Mouse (Mus musculus) MEL (cell line): Measurements from ENCODE around the gene Prrx2. TPM values are rescaled to one million over a fixed set of nuclear protein-coding genes. Genes with fewer than 3 reads are reported as not detected.

ENCODE experiments used
- DNase-seq: peaks from one replicate; pipeline ENCODE4 v3.0.0; 2011; ENCODE audit warnings: low read depth, low spot score
- H3K27ac ChIP-seq: 2 replicates; pipeline ENCODE4 v1.5.1; 2012; ENCODE audit warnings: low read depth, mild to moderate bottlenecking, control low read depth, low read length, moderate library complexity; ENCODE audit not compliant: control insufficient read depth
- H3K27me3 ChIP-seq, 2 experiments: fragments of 150-350 bp in 1 of 2; sonication (generic) in 1 of 2; 2 replicates each; pipeline ENCODE4 v1.6.1; 2012; ENCODE audit warnings: low read length in 2 of 2, mild to moderate bottlenecking in 2 of 2, improper control_type of control experiment in 1 of 2, moderate library complexity in 1 of 2; ENCODE audit not compliant: insufficient read depth in 2 of 2, control insufficient read depth in 1 of 2
- H3K36me3 ChIP-seq, 2 experiments: 2 replicates each; pipeline ENCODE4 v1.6.1; 2012 to 2014; ENCODE audit warnings: low read length in 2 of 2, improper control_type of control experiment in 1 of 2, inconsistent platforms in 1 of 2, mild to moderate bottlenecking in 1 of 2; ENCODE audit not compliant: insufficient read depth in 2 of 2, control insufficient read depth in 1 of 2
- H3K4me1 ChIP-seq, 2 experiments: fragments of 150-350 bp in 1 of 2; sonication (generic) in 1 of 2; 2 replicates each; pipeline ENCODE4 v1.6.1; 2012; ENCODE audit warnings: low read length in 2 of 2, improper control_type of control experiment in 1 of 2, mild to moderate bottlenecking in 1 of 2; ENCODE audit not compliant: insufficient read depth in 2 of 2, control insufficient read depth in 1 of 2
- H3K4me3 ChIP-seq, 2 experiments: fragments of 150-350 bp in 1 of 2; sonication (generic) in 1 of 2; 2 replicates each; pipeline ENCODE4 v1.5.1; 2012; ENCODE audit warnings: low read depth in 2 of 2, low read length in 2 of 2, mild to moderate bottlenecking in 2 of 2, moderate library complexity in 2 of 2, control low read depth in 1 of 2, improper control_type of control experiment in 1 of 2; ENCODE audit not compliant: control insufficient read depth in 1 of 2, insufficient read depth in 1 of 2
- H3K79me2 ChIP-seq: 2 replicates; pipeline ENCODE4 v1.6.1; 2012; ENCODE audit warnings: mild to moderate bottlenecking, low read length, moderate library complexity; ENCODE audit not compliant: control insufficient read depth, poor library complexity, insufficient read depth
- H3K9ac ChIP-seq: 2 replicates; pipeline ENCODE4 v1.6.1; 2012; ENCODE audit warnings: low read depth, mild to moderate bottlenecking, control low read depth, low read length, moderate library complexity; ENCODE audit not compliant: control insufficient read depth, poor library complexity, severe bottlenecking
- H3K9me3 ChIP-seq: fragments of 150-350 bp; sonication (generic); replicated peaks from 2 replicates; pipeline ENCODE4 v1.6.1; 2012; ENCODE audit warnings: mild to moderate bottlenecking, low read length, improper control_type of control experiment, moderate library complexity; ENCODE audit not compliant: insufficient read depth
- CHD1 ChIP-seq: IDR thresholded peaks from 2 replicates; pipeline ENCODE4 v1.6.1; 2012; ENCODE audit warnings: low read depth, mild to moderate bottlenecking, inconsistent platforms, low read length, improper control_type of control experiment
- CHD2 ChIP-seq: IDR thresholded peaks from 2 replicates; pipeline ENCODE4 v1.6.1; 2011; ENCODE audit warnings: low read length, improper control_type of control experiment
- E2F4 ChIP-seq: IDR thresholded peaks from 2 replicates; pipeline ENCODE4 v1.6.1; 2011; ENCODE audit warnings: low read depth, low read length, improper control_type of control experiment, borderline replicate concordance
- ETS1 ChIP-seq: IDR thresholded peaks from 2 replicates; pipeline ENCODE4 v1.6.1; 2012; ENCODE audit warnings: low read depth, mild to moderate bottlenecking, inconsistent platforms, low read length, improper control_type of control experiment, moderate library complexity
- GABPA ChIP-seq: IDR thresholded peaks from 2 replicates; pipeline ENCODE4 v1.6.1; 2012; ENCODE audit warnings: low read depth, mild to moderate bottlenecking, inconsistent platforms, low read length, improper control_type of control experiment, moderate library complexity
- GATA1 ChIP-seq: IDR thresholded peaks from 2 replicates; pipeline ENCODE4 v1.6.1; 2011; ENCODE audit warnings: low read depth, low read length, improper control_type of control experiment
- JUND ChIP-seq: IDR thresholded peaks from 2 replicates; pipeline ENCODE4 v1.6.1; 2011; ENCODE audit warnings: low read depth, mild to moderate bottlenecking, improper control_type of control experiment, low read length
- KAT2A ChIP-seq: conservative IDR thresholded peaks from 2 replicates; pipeline ENCODE4 v1.6.1; 2012; ENCODE audit warnings: low read depth, low read length, improper control_type of control experiment, inconsistent platforms
- MAFK ChIP-seq: IDR thresholded peaks from 2 replicates; pipeline ENCODE4 v1.6.1; 2011; ENCODE audit warnings: low read depth, mild to moderate bottlenecking, low read length, improper control_type of control experiment, borderline replicate concordance
- MAX ChIP-seq: IDR thresholded peaks from 2 replicates; pipeline ENCODE4 v1.6.1; 2011; ENCODE audit warnings: low read length, improper control_type of control experiment
- MAZ ChIP-seq: IDR thresholded peaks from 2 replicates; pipeline ENCODE4 v1.6.1; 2012; ENCODE audit warnings: low read depth, mild to moderate bottlenecking, inconsistent platforms, low read length, improper control_type of control experiment
- MYB ChIP-seq: IDR thresholded peaks from 2 replicates; pipeline ENCODE4 v1.6.1; 2011; ENCODE audit warnings: mild to moderate bottlenecking, low read depth, low read length, improper control_type of control experiment
- MYC ChIP-seq: IDR thresholded peaks from 2 replicates; pipeline ENCODE4 v1.6.1; 2011; ENCODE audit warnings: low read depth, mild to moderate bottlenecking, low read length, improper control_type of control experiment, moderate library complexity
- NELFE ChIP-seq: IDR thresholded peaks from 2 replicates; pipeline ENCODE4 v1.6.1; 2011; ENCODE audit warnings: low read depth, low read length, improper control_type of control experiment
- NRF1 ChIP-seq: IDR thresholded peaks from 2 replicates; pipeline ENCODE4 v1.6.1; 2014; ENCODE audit warnings: low read depth, mild to moderate bottlenecking, inconsistent platforms, low read length, improper control_type of control experiment, moderate library complexity; ENCODE audit not compliant: poor library complexity, insufficient read depth, severe bottlenecking
- POLR2A ChIP-seq, 2 experiments: IDR thresholded peaks; 2 replicates each; pipeline ENCODE4 v1.6.1; 2011 to 2012; ENCODE audit warnings: low read length in 2 of 2, mild to moderate bottlenecking in 2 of 2, control low read depth in 1 of 2, improper control_type of control experiment in 1 of 2, low read depth in 1 of 2, moderate library complexity in 1 of 2; ENCODE audit not compliant: control insufficient read depth in 1 of 2, insufficient read depth in 1 of 2, poor library complexity in 1 of 2
- POLR2AphosphoS2 ChIP-seq: IDR thresholded peaks from 2 replicates; pipeline ENCODE4 v1.6.1; 2011; ENCODE audit warnings: low read length, improper control_type of control experiment
- POLR2AphosphoS5 ChIP-seq: IDR thresholded peaks from 2 replicates; pipeline ENCODE4 v1.6.1; 2012; ENCODE audit warnings: low read depth, borderline replicate concordance, mild to moderate bottlenecking, inconsistent platforms, low read length, moderate library complexity, mixed read lengths
- RAD21 ChIP-seq: IDR thresholded peaks from 2 replicates; pipeline ENCODE4 v1.6.1; 2011; ENCODE audit warnings: mild to moderate bottlenecking, low read depth, low read length, improper control_type of control experiment
- RCOR1 ChIP-seq: IDR thresholded peaks from 2 replicates; pipeline ENCODE4 v1.6.1; 2012; ENCODE audit warnings: low read depth, mild to moderate bottlenecking, inconsistent platforms, low read length, improper control_type of control experiment
- SIN3A ChIP-seq: IDR thresholded peaks from 2 replicates; pipeline ENCODE4 v1.6.1; 2012; ENCODE audit warnings: low read length, improper control_type of control experiment, inconsistent platforms
- SMC3 ChIP-seq: IDR thresholded peaks from 2 replicates; pipeline ENCODE4 v1.6.1; 2011; ENCODE audit warnings: low read depth, low read length, improper control_type of control experiment
- TAL1 ChIP-seq: IDR thresholded peaks from 2 replicates; pipeline ENCODE4 v1.6.1; 2012; ENCODE audit warnings: mild to moderate bottlenecking, inconsistent platforms, low read length, moderate library complexity, mixed read lengths
- TBP ChIP-seq: IDR thresholded peaks from 2 replicates; pipeline ENCODE4 v1.8.0; 2011; ENCODE audit warnings: low read depth, low read length, improper control_type of control experiment
- TCF12 ChIP-seq: IDR thresholded peaks from 2 replicates; pipeline ENCODE4 v1.6.1; 2014; ENCODE audit warnings: low read depth, mild to moderate bottlenecking, inconsistent platforms, low read length, improper control_type of control experiment, moderate library complexity
- USF1 ChIP-seq: IDR thresholded peaks from 2 replicates; pipeline ENCODE4 v1.6.1; 2014; ENCODE audit warnings: low read depth, mild to moderate bottlenecking, inconsistent platforms, low read length, improper control_type of control experiment, moderate library complexity
- ZNF384 ChIP-seq: IDR thresholded peaks from 2 replicates; pipeline ENCODE4 v1.6.1; 2012; ENCODE audit warnings: low read depth, mild to moderate bottlenecking, inconsistent platforms, low read length, improper control_type of control experiment
- polyA plus RNA-seq, 2 experiments: library from polyadenylated mRNA; stranded (reverse) in 1 of 2; unstranded in 1 of 2; fragments of >175 nt in 1 of 2; fragments of >200 nt in 1 of 2; gene quantifications; 2 replicates each; pipeline versions ENCODE4 v1.2.1 to v1.2.4; 2012; ENCODE audit warnings: low replicate concordance in 2 of 2, low read depth in 1 of 2; ENCODE audit not compliant: insufficient read length in 2 of 2, insufficient read depth in 1 of 2, missing spikeins in 1 of 2
- total RNA-seq: library from RNA; depleted of rRNA; stranded (reverse); fragments of 300-350 nt; gene quantifications from 2 replicates; pipeline ENCODE4 v1.2.3, GENCODE M21; 2012

Gene Prrx2
- total and polyA plus RNA-seq, 3 experiments, result not detected

DNA sequence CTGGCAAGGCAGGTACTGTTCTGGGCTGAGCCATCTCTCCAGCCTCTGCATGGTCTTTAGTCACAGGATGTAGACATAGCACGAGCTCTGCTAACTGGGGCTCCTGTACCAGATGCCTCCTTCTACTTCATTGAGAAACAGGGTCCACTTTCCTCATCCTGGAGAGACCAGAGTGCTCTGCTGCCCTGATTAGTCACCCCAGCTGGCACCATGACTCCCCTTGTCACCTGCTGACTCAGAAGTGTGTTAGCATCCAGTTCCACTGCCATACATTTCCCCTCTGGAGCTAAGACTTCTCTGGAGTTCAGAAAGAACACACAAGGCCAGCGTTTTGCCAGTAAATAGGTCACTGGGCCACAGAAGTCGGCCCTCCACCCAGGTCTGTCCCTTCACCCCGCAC is 90.4 kb downstream of the Prrx2 start:
- no peak overlapping the region for H3K9ac ChIP-seq
- TF ChIP-seq MAZ (no peak), JUND (no peak), MYB (no peak), SMC3 (no peak), KAT2A (no peak), NELFE (no peak), MYC (no peak), MAX (no peak), GATA1 (no peak), POLR2AphosphoS2 (no peak), POLR2A (IDR thresholded peaks at IDR 0.05; ENCODE audit: control insufficient read depth in 1 of 2, insufficient read depth in 1 of 2, low read depth in 1 of 2, low read length in 2 of 2, poor library complexity in 1 of 2) (no peak), CHD2 (no peak), SIN3A (no peak), USF1 (no peak), E2F4 (no peak), NRF1 (no peak), POLR2AphosphoS5 (no peak)
- TF ChIP-seq, all 39 proteins: peak for 0
- Histone ChIP-seq H3K9me3 (no peaks in the 10 kb centered on the region), H3K27me3 (no peaks in the 10 kb centered on the region; a peak in 1 of 4 replicates), H3K4me3 (no peak overlapping the region), H3K36me3 (peaks cover 0 to 6% of the 10 kb centered on the region in 2 experiments; a peak in 2 of 4 replicates), H3K4me1 (peaks cover 0 to 17% of the 10 kb centered on the region in 2 experiments; a peak in 3 of 4 replicates), H3K79me2 (no peaks in the 10 kb centered on the region; the same call in 1 of the 2 replicates), H3K27ac (no peak overlapping the region)
- no peak for DNase-seq

DNA sequence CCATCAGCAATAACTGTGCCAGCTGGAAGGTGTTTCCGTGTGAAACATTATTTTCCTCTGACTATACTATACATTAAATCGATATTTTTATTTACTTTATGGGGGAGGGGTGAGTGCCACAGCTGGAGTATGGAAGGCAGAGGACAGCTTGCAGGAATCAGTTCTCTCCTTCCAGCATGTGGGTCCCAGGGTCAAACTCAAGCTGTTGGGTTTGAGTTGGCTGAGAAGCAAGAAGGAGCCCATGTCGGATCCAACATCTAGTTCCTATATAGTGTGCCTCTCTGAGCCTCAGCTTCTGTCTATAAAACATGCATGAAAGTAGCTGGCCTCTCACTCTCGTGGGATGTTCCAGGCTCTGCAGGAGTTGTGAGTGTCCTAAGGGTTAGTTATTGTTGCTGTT is 91.6 kb downstream of the Prrx2 start:
- H3K4me3 ChIP-seq, result no peak overlapping the region
- DNase-seq, result no peak
- no peak for TF ChIP-seq POLR2AphosphoS2
- no peak for TF ChIP-seq POLR2A (IDR thresholded peaks at IDR 0.05; ENCODE audit: control insufficient read depth in 1 of 2, insufficient read depth in 1 of 2, low read depth in 1 of 2, low read length in 2 of 2, poor library complexity in 1 of 2)
- no peak for TF ChIP-seq ZNF384
- TF ChIP-seq SIN3A, result no peak
- TF ChIP-seq TCF12, result no peak
- TF ChIP-seq GABPA, result no peak
- no peak for TF ChIP-seq POLR2AphosphoS5
- TF ChIP-seq RAD21, result no peak
- no peak for TF ChIP-seq RCOR1
- TF ChIP-seq ETS1, result no peak
- TF ChIP-seq TBP, result no peak
- no peak for TF ChIP-seq TAL1
- no peak for TF ChIP-seq CHD1
- TF ChIP-seq MAFK, result no peak
- TF ChIP-seq GATA1, result no peak
- no peak for TF ChIP-seq MAX
- no peak for TF ChIP-seq JUND
- H3K9ac ChIP-seq, result no peak overlapping the region
- H3K27ac ChIP-seq, result no peak overlapping the region
- no peaks in the 10 kb centered on the region; a peak in 1 of 4 replicates for H3K27me3 ChIP-seq
- H3K4me1 ChIP-seq, result peaks cover 0 to 12% of the 10 kb centered on the region in 2 experiments; a peak in 3 of 4 replicates
- H3K79me2 ChIP-seq, result no peaks in the 10 kb centered on the region; the same call in 1 of the 2 replicates
- no peaks in the 10 kb centered on the region for H3K36me3 ChIP-seq
- H3K9me3 ChIP-seq, result no peaks in the 10 kb centered on the region
